Comparison of ENCODE assay signal across 7 mouse cellular contexts in genomic region chr5:115530447-115530809, GRCm38 (mm10). TPM values are rescaled to one million over a fixed set of nuclear protein-coding genes. Genes with fewer than 3 reads are reported as not detected.
DNase-seq lines count a peak whose midpoint lies in the region; ATAC-seq and TF ChIP-seq lines count a peak whose summit lies in the region.

No protein-coding gene starts in this region.

- TF ChIP-seq CTCF in lung, postnatal 0 days (IDR thresholded peaks at IDR 0.05), result no peak
- no peak for TF ChIP-seq CTCF in lung, adult 2 months (IDR thresholded peaks at IDR 0.05; ENCODE audit: insufficient read depth, low read length)
- no peak for TF ChIP-seq CTCF in liver, postnatal 0 days (IDR thresholded peaks at IDR 0.05; ENCODE audit: low read depth)

- no peaks in the 10 kb centered on the region for H3K9me3 ChIP-seq in lung, postnatal 0 days (ENCODE audit: low read length)
- no peaks in the 10 kb centered on the region for H3K9me3 ChIP-seq in intestine, embryonic 15.5 days
- H3K9me3 ChIP-seq in liver, postnatal 0 days (ENCODE audit: low read length), result no peaks in the 10 kb centered on the region

- H3K4me1 ChIP-seq in lung, postnatal 0 days (ENCODE audit: insufficient read depth, low read depth, low read length), result peaks cover 51% of the 10 kb centered on the region
- peaks cover 63% of the 10 kb centered on the region for H3K4me1 ChIP-seq in lung, adult 2 months (ENCODE audit: control insufficient read depth, insufficient read depth, low read length)
- peaks cover 79% of the 10 kb centered on the region for H3K4me1 ChIP-seq in intestine, embryonic 15.5 days (replicated peaks)
- H3K4me1 ChIP-seq in liver, postnatal 0 days (ENCODE audit: insufficient read depth), result peaks cover 75% of the 10 kb centered on the region

- 23% methylated on average over 8 of the region's 8 CpGs for WGBS in lung, postnatal 0 days
- 35% methylated on average over 8 of the region's 8 CpGs for WGBS in lung, adult 2 months
- WGBS in intestine, embryonic 15.5 days, result 56% methylated on average over 8 of the region's 8 CpGs
- 25% methylated on average over 8 of the region's 8 CpGs for WGBS in liver, postnatal 0 days (ENCODE audit: insufficient replicate concordance)

- no peak for TF ChIP-seq EP300 in lung, postnatal 0 days (IDR thresholded peaks at IDR 0.05)
- TF ChIP-seq EP300 in liver, postnatal 0 days (IDR thresholded peaks at IDR 0.05; ENCODE audit: low read depth), result 0 out of 2 replicates have a peak, but pooled peaks have one; percentile 29

- H3K9ac ChIP-seq in lung, postnatal 0 days (replicated peaks; ENCODE audit: low read depth), result 0 out of 2 replicates have a peak overlapping the region, but pooled peaks have one; percentile 19
- no peak overlapping the region for H3K9ac ChIP-seq in intestine, embryonic 15.5 days
- no peak overlapping the region for H3K9ac ChIP-seq in liver, postnatal 0 days (replicated peaks)

- peak overlapping the region; percentile 35 for H3K4me2 ChIP-seq in lung, postnatal 0 days (replicated peaks; ENCODE audit: low read depth, low read length)
- no peak overlapping the region; the same call in 1 of the 2 replicates for H3K4me2 ChIP-seq in intestine, embryonic 15.5 days (replicated peaks)
- peak overlapping the region; percentile 46 for H3K4me2 ChIP-seq in liver, postnatal 0 days (ENCODE audit: low read depth, low read length)

- no peak overlapping the region for H3K4me3 ChIP-seq in lung, postnatal 0 days (ENCODE audit: low read depth, low read length)
- H3K4me3 ChIP-seq in lung, adult 2 months (replicated peaks; ENCODE audit: extremely low read depth, low read depth, low read length), result no peak overlapping the region
- no peak overlapping the region for H3K4me3 ChIP-seq in intestine, embryonic 15.5 days (replicated peaks)
- H3K4me3 ChIP-seq in liver, postnatal 0 days (ENCODE audit: low read depth, low read length), result no peak overlapping the region

- peak; percentile 53 for DNase-seq in lung, postnatal 0 days (ENCODE audit: low spot score)
- no peak for DNase-seq in lung, adult 2 months
- peak; percentile 94 for DNase-seq in cerebellum, postnatal 36 days
- DNase-seq in liver, postnatal 0 days, result peak; percentile 55
- DNase-seq in embryo, embryonic 10 days (ENCODE audit: low spot score), result no peak
- DNase-seq in adrenal gland, adult 2 months, result no peak

- ATAC-seq in lung, postnatal 0 days, result no peak
- ATAC-seq in intestine, embryonic 15.5 days, result no peak
- ATAC-seq in liver, postnatal 0 days, result peak; percentile 5; the same call in 1 of the 2 replicates

- H3K36me3 ChIP-seq in lung, postnatal 0 days (ENCODE audit: insufficient read depth, low read length), result no peaks in the 10 kb centered on the region
- no peaks in the 10 kb centered on the region for H3K36me3 ChIP-seq in intestine, embryonic 15.5 days
- H3K36me3 ChIP-seq in liver, postnatal 0 days (replicated peaks; ENCODE audit: insufficient read depth, low read length), result peaks cover 11% of the 10 kb centered on the region; the same call in 1 of the 2 replicates

- TF ChIP-seq POLR2A in lung, adult 2 months (IDR thresholded peaks at IDR 0.05; ENCODE audit: borderline replicate concordance, extremely low read depth, low read depth, low read length), result no peak

- H3K27me3 ChIP-seq in lung, postnatal 0 days (replicated peaks; ENCODE audit: insufficient read depth, low read length), result no peaks in the 10 kb centered on the region
- H3K27me3 ChIP-seq in intestine, embryonic 15.5 days (replicated peaks), result no peaks in the 10 kb centered on the region
- H3K27me3 ChIP-seq in liver, postnatal 0 days (ENCODE audit: insufficient read depth, low read length), result no peaks in the 10 kb centered on the region

- H3K27ac ChIP-seq in lung, postnatal 0 days (ENCODE audit: low read length), result peak overlapping the region; percentile 92
- H3K27ac ChIP-seq in intestine, embryonic 15.5 days, result peak overlapping the region; percentile 76
- H3K27ac ChIP-seq in liver, postnatal 0 days (ENCODE audit: low read depth), result peak overlapping the region; percentile 82

RNA-seq across cellular contexts. Expression of gene Pxn, which starts 24.0 kb away (rescaled TPM):
- 56.4 and 59.3 TPM in 2 replicates for polyA plus RNA-seq in lung, postnatal 0 days (2015; fragmentation: Nextera tagmentation; extraction: Ambion mirVana)
- polyA plus RNA-seq in lung, adult 2 months (2012; rRNA removed), result 214 and 226 TPM in 2 replicates
- 56.9 and 58.2 TPM in 2 replicates for polyA plus RNA-seq in intestine, embryonic 15.5 days (2015; fragmentation: Nextera tagmentation; extraction: Ambion mirVana)
- polyA plus RNA-seq in liver, postnatal 0 days (2015; fragmentation: Nextera tagmentation; extraction: Ambion mirVana), result 14.9 and 16.3 TPM in 2 replicates
- 10 to 100 TPM; 39.4 to 47.2 TPM for total RNA-seq in adrenal gland, adult 2 months (2021)
- 66.9 and 67.5 TPM in 2 replicates for polyA plus RNA-seq in adrenal gland, adult 2 months (2012; rRNA removed)

RNA-seq across cellular contexts. Expression of gene Rplp0, which starts 28.8 kb away (rescaled TPM):
- 937 and 987 TPM in 2 replicates for polyA plus RNA-seq in lung, postnatal 0 days (2015; fragmentation: Nextera tagmentation; extraction: Ambion mirVana)
- 1,185 and 1,411 TPM in 2 replicates for polyA plus RNA-seq in lung, adult 2 months (2012; rRNA removed)
- 1,607 and 1,644 TPM in 2 replicates for polyA plus RNA-seq in intestine, embryonic 15.5 days (2015; fragmentation: Nextera tagmentation; extraction: Ambion mirVana)
- polyA plus RNA-seq in liver, postnatal 0 days (2015; fragmentation: Nextera tagmentation; extraction: Ambion mirVana), result 793 and 822 TPM in 2 replicates
- total RNA-seq in adrenal gland, adult 2 months (2021), result 100 to 1,000 TPM; 758 to 884 TPM
- 1,163 and 1,198 TPM in 2 replicates for polyA plus RNA-seq in adrenal gland, adult 2 months (2012; rRNA removed)

RNA-seq across cellular contexts. Expression of gene Gcn1l1, which starts 34.6 kb away (rescaled TPM):
- 13.1 and 14.5 TPM in 2 replicates for polyA plus RNA-seq in lung, postnatal 0 days (2015; fragmentation: Nextera tagmentation; extraction: Ambion mirVana)
- 36.8 and 52.8 TPM in 2 replicates for polyA plus RNA-seq in lung, adult 2 months (2012; rRNA removed)
- polyA plus RNA-seq in intestine, embryonic 15.5 days (2015; fragmentation: Nextera tagmentation; extraction: Ambion mirVana), result 31.8 and 34.7 TPM in 2 replicates
- 7.7 and 10.3 TPM in 2 replicates for polyA plus RNA-seq in liver, postnatal 0 days (2015; fragmentation: Nextera tagmentation; extraction: Ambion mirVana)
- 10 to 100 TPM; 48.6 to 51.1 TPM for total RNA-seq in adrenal gland, adult 2 months (2021)
- polyA plus RNA-seq in adrenal gland, adult 2 months (2012; rRNA removed), result 41.2 and 49.4 TPM in 2 replicates

RNA-seq across cellular contexts. Expression of gene Sirt4, which starts 45.9 kb away (rescaled TPM):
- 15.7 and 18.0 TPM in 2 replicates for polyA plus RNA-seq in lung, postnatal 0 days (2015; fragmentation: Nextera tagmentation; extraction: Ambion mirVana)
- polyA plus RNA-seq in lung, adult 2 months (2012; rRNA removed), result 36.5 and 38.3 TPM in 2 replicates
- polyA plus RNA-seq in intestine, embryonic 15.5 days (2015; fragmentation: Nextera tagmentation; extraction: Ambion mirVana), result 18.6 and 19.8 TPM in 2 replicates
- polyA plus RNA-seq in liver, postnatal 0 days (2015; fragmentation: Nextera tagmentation; extraction: Ambion mirVana), result 3.5 and 3.9 TPM in 2 replicates
- total RNA-seq in adrenal gland, adult 2 months (2021), result 10 to 100 TPM; 15.1 to 28.0 TPM
- polyA plus RNA-seq in adrenal gland, adult 2 months (2012; rRNA removed), result 47.4 and 61.7 TPM in 2 replicates

Comparison
In these comparisons a context has a peak if more than half of its experiments do, and no peak if none do; other contexts are left out.
1. DNase-seq: peak in lung, postnatal 0 days (single experiment), cerebellum, postnatal 36 days (2 of 2) and liver, postnatal 0 days (single experiment); none in lung, adult 2 months (single experiment), embryo, embryonic 10 days (single experiment) and adrenal gland, adult 2 months (single experiment).
2. Peak in every context shown above with its lines, with median percentiles within 50 percentile points of each other: H3K27ac ChIP-seq.